Mouse (Mus musculus) left cerebral cortex, adult 2 months (tissue): ENCODE data around the gene Foxp2. TPM values are rescaled to one million over a fixed set of nuclear protein-coding genes. Genes with fewer than 3 reads are reported as not detected.

Experiments
- DNase-seq, 2 experiments: peaks; one replicate each; pipeline ENCODE4 v3.0.0; 2021 to 2022; ENCODE audit warnings: low spot score in 2 of 2, mixed read lengths in 1 of 2; ENCODE audit errors: extremely low spot score in 1 of 2
- H3K27ac ChIP-seq: fragments of 200-600 bp; 2 replicates; pipeline ENCODE4 v1.8.1; 2022
- H3K4me3 ChIP-seq: fragments of 200-600 bp; 2 replicates; pipeline ENCODE4 v1.8.1; 2022
- CTCF ChIP-seq: fragments of 200-600 bp; IDR thresholded peaks from 2 replicates; pipeline ENCODE4 v1.8.1; 2022; ENCODE audit warnings: antibody characterized with exemption, mild to moderate bottlenecking, moderate library complexity
- intact Hi-C: fragments of 180-260 bp; cut with DNase I; formaldehyde crosslinking; loops from one replicate; pipeline ENCODE4 v1.15.1; 2025
- total RNA-seq, 2 experiments: library from RNA; stranded (reverse); gene quantifications; 2 replicates each; pipeline ENCODE4 v1.2.3; 2021

Foxp2 gene
- total RNA-seq, 2 experiments from 2014 or later, result 7.3 to 11.2 TPM

GRCm38 (mm10) chr6:15310671-15311070 is 409.5 kb downstream of the Foxp2 start:
- Histone ChIP-seq H3K27ac (no peak overlapping the region), H3K4me3 (no peak overlapping the region)
- no peak for TF ChIP-seq CTCF
- no peak for DNase-seq
- intact Hi-C loops, result no loop called here

- no peak for DNase-seq
- intact Hi-C loops, result no loop called here
- H3K4me3 ChIP-seq, result no peak overlapping the region
- H3K27ac ChIP-seq, result no peak overlapping the region
- TF ChIP-seq CTCF, result no peak
Observed at GRCm38 (mm10) chr6:15316948-15317347, 415.8 kb downstream of the Foxp2 start.

DNA sequence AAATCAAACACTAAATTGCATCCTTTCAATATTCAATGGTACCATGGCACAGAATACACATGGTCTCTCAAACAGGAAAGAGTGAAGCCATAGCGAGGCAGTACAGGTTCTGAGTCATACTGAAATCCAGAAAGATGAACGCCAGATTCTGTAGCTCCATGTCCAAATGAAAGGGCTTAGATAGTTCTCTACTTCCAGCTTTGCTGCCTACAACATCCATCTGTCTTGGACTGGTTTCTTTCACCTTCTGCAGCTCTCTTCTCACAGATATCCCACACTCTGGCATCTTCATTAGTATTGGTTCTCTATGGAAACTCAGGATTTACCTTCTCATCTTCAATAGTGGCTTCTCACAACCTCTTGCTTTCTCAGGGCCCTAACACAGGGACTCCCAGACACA is 417.2 kb downstream of the Foxp2 start:
- no peak for DNase-seq
- no peak for TF ChIP-seq CTCF
- Histone ChIP-seq H3K4me3 (no peak overlapping the region), H3K27ac (no peak overlapping the region)
- intact Hi-C loops, result no loop called here

- TF ChIP-seq CTCF, result no peak
- intact Hi-C loops, result no loop called here
- no peak overlapping the region for H3K27ac ChIP-seq
- no peak overlapping the region for H3K4me3 ChIP-seq
- no peak for DNase-seq
Observed at GRCm38 (mm10) chr6:15321551-15321974, 420.4 kb downstream of the Foxp2 start.

- intact Hi-C loops, result no loop called here
- TF ChIP-seq CTCF, result no peak
- Histone ChIP-seq H3K27ac (no peak overlapping the region), H3K4me3 (no peak overlapping the region)
- DNase-seq, result no peak
Observed at GRCm38 (mm10) chr6:15323099-15323498, 421.9 kb downstream of the Foxp2 start.

DNA sequence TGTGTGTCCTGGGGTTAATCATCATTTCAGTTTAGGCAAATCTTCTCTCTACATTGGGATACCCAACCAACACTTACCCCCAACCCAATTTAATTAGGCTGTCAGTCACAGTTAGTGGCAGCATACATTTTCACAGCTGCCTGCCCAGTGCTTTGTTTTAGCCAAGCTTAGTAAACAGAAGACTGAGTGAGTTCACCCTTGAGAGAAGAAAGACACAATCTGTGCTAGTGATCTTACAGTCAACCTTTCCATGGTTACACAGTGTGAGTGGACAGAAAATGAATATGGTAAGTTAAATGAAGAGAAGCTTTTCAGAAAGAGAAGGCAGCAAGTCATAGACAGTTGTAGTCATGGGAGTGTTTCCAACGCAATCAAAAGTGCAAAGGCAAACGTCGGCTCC is 446.6 kb downstream of the Foxp2 start:
- DNase-seq, result no peak
- H3K4me3 ChIP-seq, result no peak overlapping the region
- no peak overlapping the region for H3K27ac ChIP-seq
- intact Hi-C loops, result no loop called here
- TF ChIP-seq CTCF, result no peak

DNA sequence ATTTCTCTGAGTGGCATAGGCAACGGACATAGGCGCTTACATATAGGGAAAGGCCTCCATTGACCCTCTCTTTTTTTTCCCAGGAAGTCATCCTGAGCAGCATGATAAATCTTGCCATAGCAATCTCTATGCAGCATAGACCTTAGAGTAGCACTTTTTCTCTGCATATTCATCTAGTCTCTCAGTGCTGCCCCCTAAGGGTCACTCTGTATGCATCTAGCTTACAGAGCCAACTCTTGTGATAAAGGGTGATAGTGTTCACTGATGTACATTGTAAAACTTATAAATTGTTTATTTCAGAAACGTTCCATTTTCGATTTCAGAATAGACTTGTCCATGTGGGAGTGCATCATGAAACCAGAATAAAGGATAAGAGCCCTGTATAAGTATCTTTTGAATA is 454.7 kb downstream of the Foxp2 start:
- intact Hi-C loops, result no loop called here
- DNase-seq, result no peak
- Histone ChIP-seq H3K4me3 (no peak overlapping the region), H3K27ac (no peak overlapping the region)
- TF ChIP-seq CTCF, result peak; percentile 16

DNA sequence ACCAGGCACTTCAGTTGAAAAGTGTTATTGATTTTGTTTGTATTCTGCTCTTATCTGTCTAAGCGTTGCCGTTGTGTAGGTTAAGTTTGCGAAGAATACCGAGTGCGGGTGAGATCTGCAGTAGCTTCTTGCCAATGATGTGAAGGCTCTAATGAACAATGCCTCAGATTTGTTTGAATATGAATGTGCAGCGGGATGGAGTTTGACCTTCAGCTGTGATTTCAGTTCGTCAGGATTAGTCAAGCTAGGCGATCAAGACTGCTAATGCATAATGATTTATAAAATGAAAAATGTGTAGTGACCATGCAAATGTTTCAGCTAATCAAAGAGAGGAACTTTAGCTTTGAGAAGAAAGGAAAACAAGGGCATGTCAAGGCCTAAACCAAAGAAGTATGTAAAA is 469.1 kb downstream of the Foxp2 start:
- TF ChIP-seq CTCF, result no peak
- DNase-seq, result no peak
- Histone ChIP-seq H3K27ac (no peak overlapping the region), H3K4me3 (no peak overlapping the region)
- intact Hi-C loops, result no loop called here

DNA sequence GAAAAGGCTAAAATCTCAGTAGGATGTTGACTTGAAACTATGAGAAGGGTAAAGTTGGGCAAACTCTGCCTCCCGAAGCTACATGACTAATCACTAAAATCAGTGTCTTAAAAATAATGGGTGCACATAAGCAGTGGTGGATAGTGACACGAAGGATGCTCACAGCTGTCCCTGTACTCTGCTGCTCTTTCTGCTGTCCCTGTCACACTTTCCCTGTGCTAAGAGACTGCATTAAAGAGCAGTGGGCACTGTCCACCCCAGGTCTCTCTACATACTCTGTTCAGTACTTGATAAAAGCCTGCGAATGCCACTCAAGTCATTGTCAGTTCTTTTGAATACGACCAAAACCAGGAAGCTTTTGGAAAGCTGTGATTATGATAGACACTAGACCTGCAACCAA is 469.7 kb downstream of the Foxp2 start:
- intact Hi-C loops, result no loop called here
- no peak for TF ChIP-seq CTCF
- no peak overlapping the region for H3K27ac ChIP-seq
- no peak for DNase-seq
- H3K4me3 ChIP-seq, result no peak overlapping the region

GRCm38 (mm10) chr6:15373621-15374020 is 472.5 kb downstream of the Foxp2 start:
- DNase-seq, result no peak
- TF ChIP-seq CTCF, result no peak
- H3K27ac ChIP-seq, result no peak overlapping the region
- H3K4me3 ChIP-seq, result no peak overlapping the region
- intact Hi-C loops, result no loop called here

- Histone ChIP-seq H3K4me3 (no peak overlapping the region), H3K27ac (no peak overlapping the region)
- no peak for DNase-seq
- no peak for TF ChIP-seq CTCF
- intact Hi-C loops, result no loop called here
Observed at GRCm38 (mm10) chr6:15378261-15378660, 477.1 kb downstream of the Foxp2 start.

DNA sequence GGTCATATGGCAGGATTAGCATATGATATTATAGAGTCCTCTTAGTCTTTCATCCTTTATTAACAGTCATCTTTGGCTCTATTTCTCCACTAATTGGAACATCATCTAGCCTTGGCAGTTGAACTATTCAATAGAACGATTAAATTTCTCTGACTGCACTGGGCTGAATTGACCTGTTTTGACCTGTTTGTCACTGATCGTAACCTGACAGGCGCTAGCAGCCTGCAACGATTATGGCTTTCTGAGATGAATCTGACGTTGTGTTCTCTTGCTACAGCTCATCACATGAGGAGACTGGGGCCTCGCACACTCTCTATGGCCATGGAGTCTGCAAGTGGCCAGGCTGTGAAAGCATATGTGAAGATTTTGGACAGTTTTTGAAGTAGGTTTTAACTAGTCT is 495.3 kb downstream of the Foxp2 start:
- Histone ChIP-seq H3K27ac (no peak overlapping the region), H3K4me3 (no peak overlapping the region)
- TF ChIP-seq CTCF, result no peak
- intact Hi-C loops, result no loop called here
- DNase-seq, result no peak

DNA sequence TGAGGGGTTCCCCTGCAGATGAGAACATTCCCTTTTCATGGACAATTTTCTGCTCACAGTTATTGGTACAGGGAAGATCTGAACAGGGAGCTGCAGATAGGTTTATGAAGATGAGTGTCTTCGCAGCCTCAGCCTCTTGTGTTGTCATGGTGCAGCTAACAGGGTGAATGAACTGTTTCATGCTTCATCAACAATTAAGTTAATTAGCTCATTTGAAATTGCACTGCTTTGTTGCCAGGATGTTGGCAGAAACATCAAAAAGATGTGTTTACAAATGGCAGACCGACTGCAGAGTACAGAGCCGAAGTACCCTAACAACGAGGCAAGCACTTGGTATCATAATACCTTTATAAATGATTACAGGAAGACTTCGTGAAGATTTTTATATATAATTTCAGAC is 496.3 kb downstream of the Foxp2 start:
- no peak for DNase-seq
- intact Hi-C loops, result no loop called here
- TF ChIP-seq CTCF, result no peak
- no peak overlapping the region for H3K4me3 ChIP-seq
- H3K27ac ChIP-seq, result no peak overlapping the region

DNA sequence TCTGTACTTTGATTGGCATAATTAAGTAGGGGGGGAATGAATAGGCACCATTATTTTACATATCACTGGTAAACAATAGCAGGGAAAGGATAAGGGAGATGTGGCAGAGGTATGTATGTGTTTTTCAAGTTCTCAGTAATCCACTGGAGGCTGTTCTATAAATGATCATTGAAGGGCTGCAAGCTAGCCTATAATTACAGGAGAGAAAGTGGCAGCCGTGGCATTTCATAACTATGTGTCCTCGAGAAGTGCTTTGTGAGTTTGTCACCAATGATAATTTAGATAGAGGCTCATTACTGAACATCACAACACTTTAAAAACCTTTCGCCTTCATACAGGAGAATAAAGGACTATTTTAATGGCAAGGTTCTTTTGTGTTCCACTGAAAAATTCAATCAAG is 500.0 kb downstream of the Foxp2 start:
- intact Hi-C loops, result no loop called here
- Histone ChIP-seq H3K27ac (no peak overlapping the region), H3K4me3 (no peak overlapping the region)
- no peak for DNase-seq
- no peak for TF ChIP-seq CTCF
